Mouse (Mus musculus): ENCODE measurements around the gene Rpl34. TPM values are rescaled to one million over a fixed set of nuclear protein-coding genes. Genes with fewer than 3 reads are reported as not detected.

The Rpl34 gene
- polyA plus RNA-seq, 1 experiment: 76.9 TPM

GRCm38 (mm10) chr3:130737652-130738361 lies 7.6 kb upstream of the Rpl34 start:
- TF ChIP-seq FLI1 (IDR thresholded peaks at IDR 0.05; ENCODE audit: low read length) (no peak), GATA1 (IDR thresholded peaks at IDR 0.05; ENCODE audit: borderline replicate concordance, low read length) (no peak)
- Histone ChIP-seq H3K9me3 (peaks cover 15% of the 10 kb centered on the region), H3K4me3 (replicated peaks) (no peak overlapping the region), H3K36me3 (replicated peaks; ENCODE audit: low read length) (no peaks in the 10 kb centered on the region), H3K27me3 (replicated peaks) (peaks cover 16% of the 10 kb centered on the region), H3K4me1 (no peaks in the 10 kb centered on the region)

GRCm38 (mm10) chr3:130736758-130737157 lies 6.6 kb upstream of the Rpl34 start:
- Histone ChIP-seq H3K27me3 (replicated peaks) (peaks cover 14% of the 10 kb centered on the region), H3K4me1 (no peaks in the 10 kb centered on the region), H3K4me3 (replicated peaks) (no peak overlapping the region), H3K9me3 (peaks cover 12% of the 10 kb centered on the region), H3K36me3 (replicated peaks; ENCODE audit: low read length) (no peaks in the 10 kb centered on the region)
- TF ChIP-seq GATA1 (IDR thresholded peaks at IDR 0.05; ENCODE audit: borderline replicate concordance, low read length) (no peak), FLI1 (IDR thresholded peaks at IDR 0.05; ENCODE audit: low read length) (no peak)

GRCm38 (mm10) chr3:130729472-130730188 lies 568 bp downstream of the Rpl34 start:
- H3K4me1 ChIP-seq: peaks cover 23% of the 10 kb centered on the region
- H3K36me3 ChIP-seq (replicated peaks; ENCODE audit: low read length): peaks cover 42% of the 10 kb centered on the region
- TF ChIP-seq FLI1 (IDR thresholded peaks at IDR 0.05; ENCODE audit: low read length): no peak
- TF ChIP-seq GATA1 (IDR thresholded peaks at IDR 0.05; ENCODE audit: borderline replicate concordance, low read length): no peak
- no peaks in the 10 kb centered on the region for H3K9me3 ChIP-seq
- H3K4me3 ChIP-seq (replicated peaks): peak overlapping the region; percentile 96
- no peaks in the 10 kb centered on the region for H3K27me3 ChIP-seq (replicated peaks)

DNA sequence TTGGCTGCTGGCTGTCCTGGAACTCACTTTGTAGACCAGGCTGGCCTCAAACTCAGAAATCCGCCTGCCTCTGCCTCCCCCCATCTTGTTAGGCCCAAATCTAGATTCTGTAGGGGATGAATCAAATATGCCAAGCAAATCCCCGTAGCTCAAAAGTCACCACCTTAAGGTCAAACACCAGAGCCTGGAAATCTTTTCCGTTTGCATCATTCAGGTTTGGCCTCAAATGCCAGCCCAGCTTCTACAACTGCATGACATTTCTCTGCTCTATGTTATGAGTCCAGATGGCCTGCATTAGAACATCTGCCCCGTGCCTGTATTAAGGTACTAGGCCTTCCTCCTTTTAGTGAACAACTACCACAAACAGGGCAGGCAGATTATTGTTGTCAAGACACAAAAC lies 2.5 kb downstream of the Rpl34 start:
- TF ChIP-seq GATA1 (IDR thresholded peaks at IDR 0.05; ENCODE audit: borderline replicate concordance, low read length): no peak
- TF ChIP-seq FLI1 (IDR thresholded peaks at IDR 0.05; ENCODE audit: low read length): no peak
- Histone ChIP-seq H3K9me3 (no peaks in the 10 kb centered on the region), H3K4me1 (peaks cover 23% of the 10 kb centered on the region), H3K36me3 (replicated peaks; ENCODE audit: low read length) (peaks cover 49% of the 10 kb centered on the region), H3K27me3 (replicated peaks) (no peaks in the 10 kb centered on the region), H3K4me3 (replicated peaks) (no peak overlapping the region)

- Histone ChIP-seq H3K9me3 (no peaks in the 10 kb centered on the region), H3K27me3 (replicated peaks) (no peaks in the 10 kb centered on the region), H3K36me3 (replicated peaks; ENCODE audit: low read length) (peaks cover 49% of the 10 kb centered on the region)
Observed at GRCm38 (mm10) chr3:130727036-130727435, 3.2 kb downstream of the Rpl34 start.

GRCm38 (mm10) chr3:130725718-130726117 lies 4.5 kb downstream of the Rpl34 start:
- Histone ChIP-seq H3K4me1 (peaks cover 28% of the 10 kb centered on the region), H3K4me3 (replicated peaks) (no peak overlapping the region), H3K27me3 (replicated peaks) (no peaks in the 10 kb centered on the region), H3K9me3 (no peaks in the 10 kb centered on the region), H3K36me3 (replicated peaks; ENCODE audit: low read length) (peaks cover 49% of the 10 kb centered on the region)
- TF ChIP-seq GATA1 (IDR thresholded peaks at IDR 0.05; ENCODE audit: borderline replicate concordance, low read length): no peak
- no peak for TF ChIP-seq FLI1 (IDR thresholded peaks at IDR 0.05; ENCODE audit: low read length)

More at GRCm38 (mm10) chr3:130727036-130727435, 3.2 kb downstream of the Rpl34 start:
- Histone ChIP-seq H3K4me1 (peaks cover 23% of the 10 kb centered on the region), H3K4me3 (replicated peaks) (no peak overlapping the region)
- TF ChIP-seq FLI1 (IDR thresholded peaks at IDR 0.05; ENCODE audit: low read length) (no peak), GATA1 (IDR thresholded peaks at IDR 0.05; ENCODE audit: borderline replicate concordance, low read length) (no peak)

DNA sequence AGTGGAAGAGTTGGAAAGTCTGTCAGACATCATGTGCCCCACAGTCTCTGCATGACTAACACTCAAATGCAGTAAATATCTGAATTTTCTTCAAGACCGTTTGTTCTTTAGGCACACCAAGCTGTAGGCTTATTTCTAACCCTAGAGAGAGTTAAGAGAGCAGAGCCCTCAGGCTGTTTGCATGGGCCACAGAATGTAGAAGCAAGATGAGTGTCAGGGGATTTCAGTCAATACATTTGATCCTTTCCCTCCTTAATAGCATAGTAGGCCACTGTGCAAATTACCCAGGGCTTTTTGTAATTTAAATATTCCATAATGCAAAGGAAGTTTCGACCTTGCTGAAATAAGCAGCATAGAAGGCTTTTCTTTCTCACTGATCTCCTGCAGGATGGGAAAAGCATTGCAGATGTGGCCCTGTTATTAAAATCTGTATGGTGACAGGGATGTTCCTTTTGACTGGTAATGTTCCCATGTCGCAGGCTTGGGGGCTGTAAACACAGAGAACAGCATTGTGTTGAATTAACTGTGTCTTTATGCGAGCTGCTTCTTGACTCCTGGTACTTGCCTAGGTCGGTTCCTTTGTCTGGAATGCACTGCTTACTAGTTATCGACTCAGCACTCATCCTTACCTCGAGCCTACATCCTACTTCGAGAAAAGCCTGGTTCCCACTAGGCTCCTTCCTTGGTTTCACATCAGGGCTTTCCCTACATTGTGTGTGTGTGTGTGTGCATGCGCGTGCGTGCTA lies 7.3 kb downstream of the Rpl34 start:
- H3K9me3 ChIP-seq: no peaks in the 10 kb centered on the region
- peaks cover 37% of the 10 kb centered on the region for H3K36me3 ChIP-seq (replicated peaks; ENCODE audit: low read length)
- H3K4me3 ChIP-seq (replicated peaks): no peak overlapping the region
- H3K4me1 ChIP-seq: peaks cover 25% of the 10 kb centered on the region
- peaks cover 2% of the 10 kb centered on the region for H3K27me3 ChIP-seq (replicated peaks)
- no peak for TF ChIP-seq FLI1 (IDR thresholded peaks at IDR 0.05; ENCODE audit: low read length)
- no peak for TF ChIP-seq GATA1 (IDR thresholded peaks at IDR 0.05; ENCODE audit: borderline replicate concordance, low read length)

- H3K9me3 ChIP-seq: no peaks in the 10 kb centered on the region
- H3K4me1 ChIP-seq: peaks cover 18% of the 10 kb centered on the region
- TF ChIP-seq GATA1 (IDR thresholded peaks at IDR 0.05; ENCODE audit: borderline replicate concordance, low read length) (no peak), FLI1 (IDR thresholded peaks at IDR 0.05; ENCODE audit: low read length) (no peak)
- peaks cover 10% of the 10 kb centered on the region for H3K36me3 ChIP-seq (replicated peaks; ENCODE audit: low read length)
- peaks cover 6% of the 10 kb centered on the region for H3K27me3 ChIP-seq (replicated peaks)
- no peak overlapping the region for H3K4me3 ChIP-seq (replicated peaks)
Observed at GRCm38 (mm10) chr3:130720225-130720624, 10.0 kb downstream of the Rpl34 start.

DNA sequence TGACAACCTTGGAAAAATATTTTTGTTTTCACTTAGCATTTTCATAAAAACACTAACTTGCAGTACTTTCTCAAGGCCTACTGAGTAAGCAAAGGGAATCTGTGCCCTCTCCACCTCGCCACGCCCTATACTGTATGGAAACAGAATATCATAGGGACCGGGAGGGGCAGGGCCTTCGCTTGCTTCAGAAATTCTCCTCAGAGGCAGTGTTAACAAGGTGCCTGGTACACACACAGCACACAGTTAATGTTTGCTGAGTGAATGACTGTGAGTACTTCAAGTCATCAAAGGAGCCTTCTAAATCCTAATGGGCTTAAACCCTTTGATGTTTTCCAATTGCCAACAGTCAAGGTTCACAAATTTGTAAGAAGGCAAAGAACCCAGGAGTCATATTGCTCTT lies 11.3 kb downstream of the Rpl34 start:
- H3K36me3 ChIP-seq (replicated peaks; ENCODE audit: low read length): no peaks in the 10 kb centered on the region
- no peaks in the 10 kb centered on the region for H3K9me3 ChIP-seq
- no peak overlapping the region for H3K4me3 ChIP-seq (replicated peaks)
- no peak for TF ChIP-seq FLI1 (IDR thresholded peaks at IDR 0.05; ENCODE audit: low read length)
- peaks cover 22% of the 10 kb centered on the region for H3K4me1 ChIP-seq
- H3K27me3 ChIP-seq (replicated peaks): peaks cover 6% of the 10 kb centered on the region

- no peak overlapping the region for H3K4me3 ChIP-seq (replicated peaks)
- H3K27me3 ChIP-seq (replicated peaks): peaks cover 6% of the 10 kb centered on the region
- TF ChIP-seq GATA1 (IDR thresholded peaks at IDR 0.05; ENCODE audit: borderline replicate concordance, low read length) (no peak), FLI1 (IDR thresholded peaks at IDR 0.05; ENCODE audit: low read length) (no peak)
- peaks cover 22% of the 10 kb centered on the region for H3K4me1 ChIP-seq
- H3K9me3 ChIP-seq: no peaks in the 10 kb centered on the region
- no peaks in the 10 kb centered on the region for H3K36me3 ChIP-seq (replicated peaks; ENCODE audit: low read length)
Observed at GRCm38 (mm10) chr3:130716555-130716954, 13.6 kb downstream of the Rpl34 start.

All from megakaryocyte, embryonic 14.5 days (primary cell).